Mouse (Mus musculus): ENCODE measurements around the gene Katnb1. TPM values are rescaled to one million over a fixed set of nuclear protein-coding genes. Genes with fewer than 3 reads are reported as not detected.

Gene Katnb1
- 10 to 100 TPM; 11.3 to 15.3 TPM for total RNA-seq (2021)
- long read RNA-seq, experiment 1, transcript Katnb1-201 (20 exons, 3,777 nt) = major isoform, 18 of 30 reads
- long read RNA-seq, experiment 1, partial matches to known transcripts = 3 of 30 reads
- long read RNA-seq, experiment 1, other reads (novel, unspliced or antisense) = 9 of 30 reads
- long read RNA-seq, experiment 2, transcript Katnb1-201 (20 exons, 3,777 nt) = major isoform, 19 of 27 reads
- long read RNA-seq, experiment 2, partial matches to known transcripts = 4 of 27 reads
- long read RNA-seq, experiment 2, other reads (novel, unspliced or antisense) = 4 of 27 reads

- peak; percentile 88 for DNase-seq (ENCODE audit: low spot score in 2 of 2)
These were observed at the start of gene Katnb1 for GRCm38 (mm10) chr8:95080381-95081341. Gene Katnb1 (plus strand): TSS chr8:95081186.

- DNase-seq (ENCODE audit: low spot score in 2 of 2) = no peak
These were observed 43.7 kb upstream of the Katnb1 start for GRCm38 (mm10) chr8:95037106-95037925.

- DNase-seq (ENCODE audit: low spot score in 2 of 2) = no peak
These were observed 38.9 kb upstream of the Katnb1 start for GRCm38 (mm10) chr8:95041883-95042784.

- DNase-seq (ENCODE audit: low spot score in 2 of 2) = no peak
These were observed 36.2 kb upstream of the Katnb1 start for GRCm38 (mm10) chr8:95044811-95045210.

GRCm38 (mm10) chr8:95046982-95047381 is 34.0 kb upstream of the Katnb1 start:
- no peak for DNase-seq (ENCODE audit: low spot score in 2 of 2)

- no peak for DNase-seq (ENCODE audit: low spot score in 2 of 2)
These were observed 32.9 kb upstream of the Katnb1 start for GRCm38 (mm10) chr8:95047884-95048680.

GRCm38 (mm10) chr8:95049636-95050035 is 31.4 kb upstream of the Katnb1 start:
- DNase-seq (ENCODE audit: low spot score in 2 of 2) = no peak

GRCm38 (mm10) chr8:95054438-95054837 is 26.5 kb upstream of the Katnb1 start:
- no peak for DNase-seq (ENCODE audit: low spot score in 2 of 2)

- no peak for DNase-seq (ENCODE audit: low spot score in 2 of 2)
These were observed 26.0 kb upstream of the Katnb1 start, which contains the start of gene Drc7 for GRCm38 (mm10) chr8:95054927-95055510. Gene Drc7 (plus strand): TSS chr8:95055103.

- DNase-seq (ENCODE audit: low spot score in 2 of 2) = no peak
These were observed 24.6 kb upstream of the Katnb1 start for GRCm38 (mm10) chr8:95056414-95056813.

GRCm38 (mm10) chr8:95058661-95059060 is 22.3 kb upstream of the Katnb1 start:
- no peak for DNase-seq (ENCODE audit: low spot score in 2 of 2)

- no peak for DNase-seq (ENCODE audit: low spot score in 2 of 2)
These were observed 21.0 kb upstream of the Katnb1 start for GRCm38 (mm10) chr8:95059812-95060533.

- DNase-seq (ENCODE audit: low spot score in 2 of 2) = no peak
These were observed 16.5 kb upstream of the Katnb1 start for GRCm38 (mm10) chr8:95064531-95064930.

- DNase-seq (ENCODE audit: low spot score in 2 of 2) = peak; percentile 65 to 74
These were observed 13.4 kb upstream of the Katnb1 start for GRCm38 (mm10) chr8:95067582-95067981.

- no peak for DNase-seq (ENCODE audit: low spot score in 2 of 2)
These were observed 5.5 kb upstream of the Katnb1 start for GRCm38 (mm10) chr8:95075504-95075903.

- DNase-seq (ENCODE audit: low spot score in 2 of 2) = no peak
These were observed 4.8 kb upstream of the Katnb1 start for GRCm38 (mm10) chr8:95076151-95076550.

GRCm38 (mm10) chr8:95078055-95078454 is 2.9 kb upstream of the Katnb1 start:
- DNase-seq (ENCODE audit: low spot score in 2 of 2) = no peak

GRCm38 (mm10) chr8:95079305-95079704 is 1.7 kb upstream of the Katnb1 start:
- no peak for DNase-seq (ENCODE audit: low spot score in 2 of 2)

Measured in adrenal gland, adult 18-20 months (tissue).